In the genomic region with DNA sequence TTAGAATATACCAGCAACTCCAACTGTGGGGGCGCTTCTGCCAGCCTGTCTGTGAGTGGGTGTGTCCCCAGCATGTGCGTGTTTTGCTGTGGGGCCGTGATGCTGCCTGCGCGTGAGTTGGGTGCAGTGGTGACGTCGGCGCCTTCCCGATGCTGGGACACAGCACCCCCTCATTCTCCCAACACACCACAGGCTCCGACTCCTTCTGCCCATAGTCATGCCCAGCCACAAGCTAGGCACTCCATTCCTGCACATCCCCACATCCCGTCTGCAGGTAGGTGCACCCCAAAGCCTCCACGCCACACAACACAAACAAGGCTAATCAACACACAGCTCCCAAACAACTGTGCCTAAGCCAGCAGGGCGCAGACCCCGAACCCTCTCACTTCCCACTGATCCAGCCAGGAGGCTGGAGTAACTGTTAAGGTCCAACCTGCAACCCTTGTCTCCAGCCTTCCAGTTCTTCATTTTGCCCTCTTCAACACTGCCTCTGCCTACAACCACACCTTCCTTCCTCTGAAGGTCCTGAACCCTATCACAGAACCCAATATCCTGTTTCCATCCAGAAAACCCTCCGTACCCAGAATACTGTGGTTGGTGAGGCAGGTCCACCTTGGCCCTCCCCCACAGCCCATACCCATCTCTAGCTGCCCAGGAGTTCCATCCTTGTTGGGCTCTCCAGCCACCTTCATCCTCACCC, we compare ENCODE assay signal across 8 mouse cellular contexts. TPM values are rescaled to one million over a fixed set of nuclear protein-coding genes. Genes with fewer than 3 reads are reported as not detected.
DNase-seq lines count a peak whose midpoint lies in the region; ATAC-seq and TF ChIP-seq lines count a peak whose summit lies in the region.

No protein-coding gene starts in this region.

- H3K4me3 ChIP-seq in cerebellum, adult 2 months (replicated peaks; ENCODE audit: insufficient read depth, low read depth, low read length) = peak overlapping the region; percentile 60
- H3K4me3 ChIP-seq in forebrain, embryonic 13.5 days = peak overlapping the region; percentile 47
- H3K4me3 ChIP-seq in intestine, embryonic 15.5 days (replicated peaks) = peak overlapping the region; percentile 54
- H3K4me3 ChIP-seq in liver, embryonic 15.5 days (replicated peaks) = peak overlapping the region; percentile 44

- H3K9me3 ChIP-seq in forebrain, embryonic 13.5 days (replicated peaks) = no peaks in the 10 kb centered on the region
- H3K9me3 ChIP-seq in intestine, embryonic 15.5 days = no peaks in the 10 kb centered on the region
- H3K9me3 ChIP-seq in liver, embryonic 15.5 days (replicated peaks) = no peaks in the 10 kb centered on the region

- H3K27me3 ChIP-seq in cerebellum, adult 2 months (ENCODE audit: control insufficient read depth, insufficient read depth, low read length) = no peaks in the 10 kb centered on the region
- H3K27me3 ChIP-seq in forebrain, embryonic 13.5 days = peaks cover 83% of the 10 kb centered on the region
- H3K27me3 ChIP-seq in intestine, embryonic 15.5 days (replicated peaks) = peaks cover 63% of the 10 kb centered on the region
- peaks cover 92% of the 10 kb centered on the region for H3K27me3 ChIP-seq in liver, embryonic 15.5 days

- H3K4me2 ChIP-seq in forebrain, embryonic 13.5 days = peak overlapping the region; percentile 73
- H3K4me2 ChIP-seq in intestine, embryonic 15.5 days (replicated peaks) = peak overlapping the region; percentile 77
- peak overlapping the region; percentile 90 for H3K4me2 ChIP-seq in liver, embryonic 15.5 days

- peak overlapping the region; percentile 66 for H3K9ac ChIP-seq in forebrain, embryonic 13.5 days
- peak overlapping the region; percentile 66 for H3K9ac ChIP-seq in intestine, embryonic 15.5 days
- no peak overlapping the region for H3K9ac ChIP-seq in liver, embryonic 15.5 days

- 55% methylated on average over 15 of the region's 15 CpGs for WGBS in cerebellum, adult 2 months
- 32% methylated on average over 15 of the region's 15 CpGs for WGBS in forebrain, embryonic 13.5 days
- 26% methylated on average over 15 of the region's 15 CpGs for WGBS in intestine, embryonic 15.5 days
- WGBS in liver, embryonic 15.5 days (ENCODE audit: insufficient replicate concordance) = 31% methylated on average over 15 of the region's 15 CpGs

- TF ChIP-seq POLR2A in cerebellum, adult 2 months (IDR thresholded peaks at IDR 0.05; ENCODE audit: borderline replicate concordance, insufficient read depth, low read length) = no peak

- H3K4me1 ChIP-seq in cerebellum, adult 2 months (ENCODE audit: control insufficient read depth, insufficient read depth, low read length) = peaks cover 40% of the 10 kb centered on the region
- H3K4me1 ChIP-seq in forebrain, embryonic 13.5 days = peaks cover 55% of the 10 kb centered on the region
- H3K4me1 ChIP-seq in intestine, embryonic 15.5 days (replicated peaks) = peaks cover 59% of the 10 kb centered on the region
- H3K4me1 ChIP-seq in liver, embryonic 15.5 days (replicated peaks) = peaks cover 70% of the 10 kb centered on the region

- peak; percentile 81 for DNase-seq in layer of hippocampus, adult 11-12 months (ENCODE audit: low spot score)
- no peak for DNase-seq in layer of hippocampus, adult 9-10 months (ENCODE audit: low spot score)
- peak; percentile 23 to 26 for DNase-seq in cerebellum, adult 2 months
- peak; percentile 19 to 33 for DNase-seq in spleen, postnatal 10 days (ENCODE audit: low spot score in 2 of 2)
- no peak for DNase-seq in urinary bladder, postnatal 36 days (ENCODE audit: low spot score in 2 of 2)

- no peak for ATAC-seq in forebrain, embryonic 13.5 days
- no peak for ATAC-seq in intestine, embryonic 15.5 days
- no peak for ATAC-seq in liver, embryonic 15.5 days (ENCODE audit: insufficient read depth)

- TF ChIP-seq CTCF in cerebellum, adult 2 months (IDR thresholded peaks at IDR 0.05; ENCODE audit: borderline replicate concordance, insufficient read depth, low read depth, low read length) = no peak

- H3K27ac ChIP-seq in cerebellum, adult 2 months (ENCODE audit: insufficient read depth, low read length) = peak overlapping the region; percentile 8; the same call in 1 of the 2 replicates
- no peak overlapping the region for H3K27ac ChIP-seq in forebrain, embryonic 13.5 days
- H3K27ac ChIP-seq in intestine, embryonic 15.5 days = peak overlapping the region; percentile 85
- no peak overlapping the region for H3K27ac ChIP-seq in liver, embryonic 15.5 days (replicated peaks)

- H3K36me3 ChIP-seq in forebrain, embryonic 13.5 days (ENCODE audit: poor library complexity, severe bottlenecking) = peaks cover 10% of the 10 kb centered on the region; the same call in 1 of the 2 replicates
- H3K36me3 ChIP-seq in intestine, embryonic 15.5 days = peaks cover 5% of the 10 kb centered on the region; the same call in 1 of the 2 replicates
- peaks cover 1% of the 10 kb centered on the region; the same call in 1 of the 2 replicates for H3K36me3 ChIP-seq in liver, embryonic 15.5 days (replicated peaks)

RNA-seq across cellular contexts. Expression of a gene that starts 10.0 kb away (rescaled TPM):
- 194 and 207 TPM in 2 replicates for polyA plus RNA-seq in cerebellum, adult 2 months (2012; rRNA removed)
- 31.0 and 34.8 TPM in 2 replicates for polyA plus RNA-seq in forebrain, embryonic 13.5 days (2015; fragmentation: Nextera tagmentation; extraction: Ambion mirVana)
- polyA plus RNA-seq in intestine, embryonic 15.5 days (2015; fragmentation: Nextera tagmentation; extraction: Ambion mirVana) = 34.8 and 36.2 TPM in 2 replicates
- 5.0 and 5.7 TPM in 2 replicates for polyA plus RNA-seq in liver, embryonic 15.5 days (2015; fragmentation: Nextera tagmentation; extraction: Ambion mirVana)

RNA-seq across cellular contexts. Expression of a gene that starts 11.0 kb away (rescaled TPM):
- polyA plus RNA-seq in cerebellum, adult 2 months (2012; rRNA removed) = 38.8 and 41.7 TPM in 2 replicates
- 30.8 and 32.8 TPM in 2 replicates for polyA plus RNA-seq in forebrain, embryonic 13.5 days (2015; fragmentation: Nextera tagmentation; extraction: Ambion mirVana)
- 15.6 and 16.7 TPM in 2 replicates for polyA plus RNA-seq in intestine, embryonic 15.5 days (2015; fragmentation: Nextera tagmentation; extraction: Ambion mirVana)
- 12.2 and 12.4 TPM in 2 replicates for polyA plus RNA-seq in liver, embryonic 15.5 days (2015; fragmentation: Nextera tagmentation; extraction: Ambion mirVana)

RNA-seq across cellular contexts. Expression of a gene that starts 12.9 kb away (rescaled TPM):
- 4.2 TPM in 2 replicates for polyA plus RNA-seq in cerebellum, adult 2 months (2012; rRNA removed)
- 1.1 and 1.5 TPM in 2 replicates for polyA plus RNA-seq in forebrain, embryonic 13.5 days (2015; fragmentation: Nextera tagmentation; extraction: Ambion mirVana)
- 10.0 and 10.3 TPM in 2 replicates for polyA plus RNA-seq in intestine, embryonic 15.5 days (2015; fragmentation: Nextera tagmentation; extraction: Ambion mirVana)
- 4.0 and 4.2 TPM in 2 replicates for polyA plus RNA-seq in liver, embryonic 15.5 days (2015; fragmentation: Nextera tagmentation; extraction: Ambion mirVana)

RNA-seq across cellular contexts. Expression of a gene that starts 21.5 kb away (rescaled TPM):
- 258 and 262 TPM in 2 replicates for polyA plus RNA-seq in cerebellum, adult 2 months (2012; rRNA removed)
- 304 and 309 TPM in 2 replicates for polyA plus RNA-seq in forebrain, embryonic 13.5 days (2015; fragmentation: Nextera tagmentation; extraction: Ambion mirVana)
- polyA plus RNA-seq in intestine, embryonic 15.5 days (2015; fragmentation: Nextera tagmentation; extraction: Ambion mirVana) = 126 and 138 TPM in 2 replicates
- polyA plus RNA-seq in liver, embryonic 15.5 days (2015; fragmentation: Nextera tagmentation; extraction: Ambion mirVana) = 73.0 and 82.8 TPM in 2 replicates

RNA-seq across cellular contexts. Expression of a gene that starts 23.9 kb away (rescaled TPM):
- 32.3 and 32.9 TPM in 2 replicates for polyA plus RNA-seq in cerebellum, adult 2 months (2012; rRNA removed)
- polyA plus RNA-seq in forebrain, embryonic 13.5 days (2015; fragmentation: Nextera tagmentation; extraction: Ambion mirVana) = 7.6 and 7.8 TPM in 2 replicates
- polyA plus RNA-seq in intestine, embryonic 15.5 days (2015; fragmentation: Nextera tagmentation; extraction: Ambion mirVana) = 13.5 and 14.2 TPM in 2 replicates
- polyA plus RNA-seq in liver, embryonic 15.5 days (2015; fragmentation: Nextera tagmentation; extraction: Ambion mirVana) = 12.5 and 14.8 TPM in 2 replicates

Comparison
In these comparisons a context has a peak if more than half of its experiments do, and no peak if none do; other contexts are left out.
1. DNase-seq: peak in layer of hippocampus, adult 11-12 months (single experiment), cerebellum, adult 2 months (2 of 2) and spleen, postnatal 10 days (2 of 2); none in layer of hippocampus, adult 9-10 months (single experiment) and urinary bladder, postnatal 36 days (0 of 2).
2. H3K27ac ChIP-seq: peak in cerebellum, adult 2 months (single experiment) and intestine, embryonic 15.5 days (single experiment); none in forebrain, embryonic 13.5 days (single experiment) and liver, embryonic 15.5 days (single experiment).
3. Peak in every context shown above with its lines, with median percentiles within 50 percentile points of each other: H3K4me3 ChIP-seq and H3K4me2 ChIP-seq.